Mouse (Mus musculus): ENCODE measurements around the gene Map7d1.

The Map7d1 gene

DNA sequence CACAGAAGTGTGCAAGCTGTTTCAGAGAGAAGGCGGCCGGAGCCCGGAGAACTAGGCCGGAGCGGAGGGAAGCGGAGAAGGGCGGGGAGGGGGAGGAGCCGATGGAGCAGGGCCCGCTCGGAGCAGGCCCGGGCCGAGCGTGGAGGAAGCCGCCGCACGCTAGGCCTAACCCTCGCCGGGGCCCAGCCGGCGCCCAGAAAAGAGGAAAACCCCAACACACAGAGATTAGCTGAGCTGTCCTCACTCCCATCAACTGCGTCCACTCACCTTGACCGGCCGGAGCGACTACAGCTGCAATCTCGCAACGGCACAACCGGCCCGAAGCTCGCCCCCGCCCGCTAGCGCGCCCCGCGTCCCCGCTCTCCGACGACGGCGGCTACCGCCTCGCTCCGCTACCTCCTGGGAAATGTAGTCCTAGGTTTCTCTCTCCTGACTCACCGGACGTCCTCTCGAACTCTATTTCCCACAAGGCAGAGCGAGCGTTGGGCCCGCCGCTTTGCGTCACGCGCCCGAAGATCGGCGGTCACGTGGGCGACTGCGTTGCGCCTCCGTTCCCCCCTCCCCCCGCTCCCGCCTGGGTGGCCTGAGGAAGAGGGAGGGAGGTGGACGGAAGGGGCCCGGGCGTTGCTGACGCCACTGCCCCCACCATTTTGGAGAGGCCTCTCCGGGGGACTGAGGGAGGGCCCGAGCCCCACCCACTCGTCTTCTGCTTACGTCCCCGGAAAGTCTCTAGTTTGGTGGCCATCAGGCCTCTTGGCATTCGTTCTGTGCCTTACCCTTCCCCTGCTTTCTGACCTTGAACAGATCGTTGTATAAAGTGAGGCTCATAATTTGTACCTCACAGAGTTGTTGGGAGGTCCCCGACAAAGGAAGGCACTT, 53.6 kb downstream of the Map7d1 start, which contains the start of gene Thrap3:
Gene Thrap3, minus strand, starts transcription at position 458 of the 879 bp plus-strand sequence.
- DNase-seq (ENCODE audit: low spot score in 2 of 2) = peak; percentile 93 to 99

DNA sequence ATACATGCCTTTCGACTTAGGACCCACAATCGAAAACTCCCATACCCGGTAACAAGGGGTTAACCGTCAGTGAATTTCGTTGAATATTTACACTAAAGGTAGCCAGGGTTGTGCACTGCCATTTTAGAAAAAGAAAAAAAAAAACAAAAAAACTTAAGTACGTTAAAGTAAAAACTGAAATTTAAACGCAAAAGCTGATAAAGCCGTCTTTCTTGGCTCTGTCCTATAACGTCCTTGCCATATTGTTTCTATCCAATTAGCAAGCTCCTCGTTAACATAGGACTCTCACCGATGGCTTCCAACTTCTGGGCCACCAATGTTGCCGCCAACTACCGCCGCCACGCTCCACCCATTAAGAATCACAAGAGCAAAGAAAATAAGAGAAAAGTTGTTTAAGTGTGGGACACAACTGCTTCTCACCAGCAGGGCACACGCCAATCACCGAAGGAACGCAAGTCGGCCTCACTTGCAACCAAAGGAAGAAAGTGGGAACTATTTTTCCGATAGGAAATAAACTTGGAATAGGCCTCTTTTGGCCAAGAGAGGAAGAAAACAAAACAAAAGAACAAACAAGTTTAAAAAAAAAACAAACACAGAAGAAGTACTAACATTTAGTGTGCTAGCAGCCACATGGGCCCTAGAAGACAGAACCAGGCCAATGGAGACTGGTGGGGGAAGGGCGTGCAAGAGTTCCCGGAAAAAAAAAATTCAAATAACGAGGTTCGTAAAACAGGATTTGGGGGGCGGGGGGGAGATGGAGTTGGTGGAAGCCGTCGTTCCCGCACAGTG, 54.4 kb downstream of the Map7d1 start:
- DNase-seq (ENCODE audit: low spot score in 2 of 2) = peak; percentile 18 to 37

DNA sequence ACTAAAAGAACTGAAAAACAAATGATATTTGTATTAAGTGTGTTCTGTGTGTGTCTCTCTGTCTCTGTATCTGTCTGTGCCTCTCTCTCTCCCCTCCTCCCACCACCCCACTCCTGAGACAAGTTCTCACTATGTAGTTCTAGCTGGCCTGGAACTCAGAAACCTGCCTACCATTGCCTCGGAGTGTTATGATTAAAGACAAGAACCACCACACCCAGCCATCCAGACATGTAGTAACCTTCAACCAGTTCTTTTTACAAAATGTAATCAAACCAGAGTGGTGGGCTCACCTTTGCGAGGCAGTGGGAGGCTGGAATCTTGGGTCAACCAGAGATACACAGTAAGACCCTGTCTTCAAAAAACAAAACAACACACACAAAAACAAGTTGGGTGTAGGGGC, 55.5 kb downstream of the Map7d1 start:
- no peak for DNase-seq (ENCODE audit: low spot score in 2 of 2)

DNA sequence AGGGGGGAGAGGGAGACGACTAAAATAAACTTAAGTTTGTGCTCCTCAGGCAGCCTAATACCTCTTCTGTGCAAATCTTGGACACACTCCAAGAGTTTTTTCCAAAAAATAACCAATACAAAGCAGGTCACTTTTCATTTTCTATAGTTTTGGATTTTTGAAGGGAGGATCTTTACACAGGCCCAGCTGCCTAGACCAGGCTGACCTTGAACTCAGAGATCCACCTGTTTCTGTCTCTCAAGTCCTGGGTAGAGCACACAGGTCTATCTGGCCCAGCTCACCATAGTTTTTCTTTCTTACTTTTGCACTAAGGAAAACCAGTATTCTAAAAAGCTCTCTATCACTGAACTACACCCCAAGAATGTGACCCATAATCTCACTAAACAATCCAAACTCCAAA, 56.1 kb downstream of the Map7d1 start:
- DNase-seq (ENCODE audit: low spot score in 2 of 2) = no peak

DNA sequence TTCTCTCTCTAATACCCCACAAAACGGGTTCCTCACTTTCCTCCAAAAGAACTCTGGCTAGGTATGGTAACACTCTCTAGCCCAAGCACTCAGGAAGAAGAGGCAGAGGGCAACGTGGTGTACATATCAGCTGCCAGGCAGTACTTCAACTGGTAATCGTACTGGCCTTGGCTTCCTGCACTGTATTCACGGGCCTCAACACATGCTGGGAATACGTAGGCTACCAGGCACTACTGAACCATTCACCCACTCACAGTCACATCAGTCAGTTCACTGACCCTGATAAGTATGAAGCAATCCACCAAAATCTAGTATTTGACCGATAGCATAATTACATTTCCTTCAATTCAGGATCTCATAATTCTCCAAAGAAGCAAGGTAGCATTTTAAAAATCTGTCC, 56.6 kb downstream of the Map7d1 start:
- no peak for DNase-seq (ENCODE audit: low spot score in 2 of 2)

DNA sequence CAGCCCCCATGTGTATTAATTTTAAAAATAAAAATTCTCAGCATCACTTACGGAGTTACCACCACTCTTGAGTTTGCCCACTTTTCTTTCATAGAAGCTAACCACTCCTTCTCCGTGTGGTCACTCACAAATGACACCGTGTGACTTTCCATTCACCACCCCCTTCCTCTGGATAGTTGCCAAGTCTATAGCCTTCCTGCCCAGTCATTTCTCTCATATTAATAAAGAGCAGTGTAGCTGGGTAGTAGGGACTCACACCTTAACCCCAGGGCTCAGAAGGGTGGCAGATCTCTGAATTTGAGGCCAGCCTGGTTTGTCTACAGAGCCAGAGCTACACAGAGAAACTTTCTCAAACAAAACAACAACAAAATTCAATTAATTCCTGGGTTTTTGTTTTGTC, 58.7 kb downstream of the Map7d1 start:
- DNase-seq (ENCODE audit: low spot score in 2 of 2) = no peak

DNA sequence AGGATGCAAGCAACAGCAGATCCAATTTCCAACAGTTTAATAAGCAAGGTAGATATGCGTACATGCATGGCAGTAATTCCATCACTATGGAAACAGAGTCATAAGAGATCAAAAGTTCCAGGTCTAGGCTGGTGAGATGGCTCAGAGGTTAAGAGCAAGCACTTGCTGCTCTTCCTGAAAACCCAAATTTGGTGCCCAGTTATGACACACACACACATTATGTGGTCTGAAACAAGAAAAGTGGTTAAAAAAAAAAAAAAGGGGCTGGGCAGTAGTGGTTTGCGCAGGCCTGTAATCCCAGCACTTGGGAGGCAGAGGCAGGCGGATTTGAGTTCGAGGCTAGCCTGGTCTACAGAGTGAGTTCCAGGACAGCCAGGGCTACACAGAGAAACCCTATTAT, 61.2 kb downstream of the Map7d1 start:
- no peak for DNase-seq (ENCODE audit: low spot score in 2 of 2)

DNA sequence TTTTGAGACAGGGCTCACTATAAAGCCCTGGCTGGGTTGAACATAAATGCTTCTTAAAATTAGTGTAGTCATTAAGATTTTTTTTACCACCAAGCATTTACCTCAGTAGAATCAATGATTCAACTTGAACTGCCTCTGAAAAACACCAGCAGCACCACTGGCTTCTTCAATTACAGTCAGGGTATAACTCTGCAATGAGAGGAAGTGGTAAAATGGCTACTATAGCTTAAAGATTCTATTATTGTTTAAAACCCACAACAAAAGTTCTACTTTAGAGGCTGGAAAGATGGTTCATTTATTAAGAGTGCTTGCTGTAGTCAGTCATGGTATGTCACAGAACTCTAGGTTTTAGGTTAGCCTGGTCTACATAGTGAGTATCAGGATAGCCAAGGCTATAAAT, 61.9 kb downstream of the Map7d1 start:
- DNase-seq (ENCODE audit: low spot score in 2 of 2) = no peak

DNA sequence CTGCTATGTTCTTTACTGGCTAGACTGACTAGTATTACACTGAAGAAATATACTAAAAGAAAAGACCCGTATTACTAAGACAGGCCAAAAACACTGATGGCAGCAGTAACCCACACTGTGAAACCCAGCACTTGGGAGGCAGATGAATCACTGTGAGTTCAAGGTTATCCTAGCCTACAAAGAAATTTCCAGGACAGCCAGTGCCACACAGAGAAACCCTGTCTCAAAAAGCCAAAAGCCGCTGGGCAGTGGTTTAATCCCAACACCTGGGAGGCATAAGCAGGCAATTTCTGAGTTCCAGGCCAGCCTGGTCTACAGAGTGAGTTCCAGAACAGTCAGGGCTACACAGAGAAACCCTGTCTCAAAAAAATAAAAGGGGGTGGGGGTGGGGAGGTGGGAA, 65.5 kb downstream of the Map7d1 start:
- no peak for DNase-seq (ENCODE audit: low spot score in 2 of 2)

DNA sequence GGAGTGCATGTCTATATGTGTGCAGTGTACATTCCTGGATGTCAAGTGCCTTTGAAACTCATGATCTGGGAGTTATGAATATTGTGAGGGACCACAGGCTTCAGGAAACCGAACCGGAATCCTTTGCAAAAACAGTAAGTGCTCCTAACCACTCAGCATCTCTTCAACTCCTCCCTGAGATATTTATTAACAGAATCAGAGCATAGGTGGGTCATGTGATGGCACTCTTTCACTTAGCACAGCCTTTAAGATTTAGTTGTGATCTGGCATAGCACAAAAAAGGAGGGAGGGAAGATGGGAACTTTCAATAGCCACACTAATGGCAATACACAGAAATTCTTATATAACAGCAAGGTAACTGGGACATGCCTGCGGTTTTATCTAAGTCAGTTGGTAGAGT, 69.0 kb downstream of the Map7d1 start:
- DNase-seq (ENCODE audit: low spot score in 2 of 2) = no peak

DNA sequence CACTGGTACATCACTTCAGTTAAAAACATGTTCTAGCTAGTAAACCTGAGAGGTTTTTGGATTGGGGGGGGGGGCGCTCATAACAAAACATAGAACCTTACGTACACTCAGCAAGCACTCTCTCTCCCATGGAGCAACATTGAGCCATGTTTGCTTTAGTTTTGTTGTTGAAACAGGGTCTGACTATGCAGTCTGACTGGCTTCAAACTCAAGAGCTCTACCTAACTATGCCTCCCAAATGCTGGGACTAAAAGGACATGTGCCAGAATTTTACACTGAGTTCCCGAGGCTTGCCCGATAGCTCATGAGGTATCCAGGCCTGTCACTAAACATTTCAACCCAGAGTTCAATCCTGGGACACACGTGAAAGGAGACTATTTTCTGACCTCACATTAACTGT, 73.1 kb downstream of the Map7d1 start:
- DNase-seq (ENCODE audit: low spot score in 2 of 2) = no peak
